9 mouse cellular contexts compared by ENCODE assay signal in the genomic region with DNA sequence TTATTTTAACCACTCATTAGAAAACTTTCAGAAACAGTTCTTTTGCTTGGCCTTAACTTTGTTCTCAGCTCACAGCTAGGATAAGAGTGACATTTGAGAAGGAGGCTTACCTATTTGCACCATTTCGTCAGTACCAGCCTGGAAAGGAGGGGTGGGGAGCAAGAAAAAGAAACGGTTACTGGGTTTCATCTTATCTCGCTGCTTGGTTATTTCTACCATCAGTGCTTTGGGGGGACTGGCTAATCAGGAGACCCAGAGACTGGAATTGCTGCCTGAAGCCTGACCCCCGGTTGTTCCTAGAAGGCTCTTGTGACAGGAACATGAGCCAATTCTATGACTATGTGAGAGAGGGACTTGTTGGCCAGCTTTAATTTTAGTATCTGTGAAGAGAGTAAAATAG. TPM values are rescaled to one million over a fixed set of nuclear protein-coding genes. Genes with fewer than 3 reads are reported as not detected.
DNase-seq lines count a peak whose midpoint lies in the region; ATAC-seq and TF ChIP-seq lines count a peak whose summit lies in the region.
"Had no signal": no experiment of that assay in that cellular context is flagged by ENCODE, and none has a peak within 500 bp of the region (broad histone marks: within the 10 kb centered on the region; RNA-seq: fewer than 3 reads in every experiment).

No protein-coding gene starts in this region.

- H3K27ac ChIP-seq in heart, embryonic 12.5 days (ENCODE audit: poor library complexity, severe bottlenecking), result no peak overlapping the region
- H3K27ac ChIP-seq in embryonic facial prominence, embryonic 12.5 days, result no peak overlapping the region
- no peak overlapping the region for H3K27ac ChIP-seq in hindbrain, postnatal 0 days
- H3K27ac ChIP-seq in midbrain, embryonic 12.5 days (replicated peaks), result no peak overlapping the region

- H3K4me2 ChIP-seq in heart, embryonic 12.5 days, result peak overlapping the region; percentile 99
- H3K4me2 ChIP-seq in embryonic facial prominence, embryonic 12.5 days (replicated peaks), result peak overlapping the region; percentile 100
- peak overlapping the region; percentile 98 for H3K4me2 ChIP-seq in hindbrain, postnatal 0 days (ENCODE audit: low read depth, low read length)
- H3K4me2 ChIP-seq in midbrain, embryonic 12.5 days (replicated peaks), result peak overlapping the region; percentile 100

- WGBS in heart, embryonic 12.5 days, result 21% methylated on average over 4 of the region's 4 CpGs
- WGBS in embryonic facial prominence, embryonic 12.5 days, result 23% methylated on average over 4 of the region's 4 CpGs
- WGBS in hindbrain, postnatal 0 days, result 37% methylated on average over 4 of the region's 4 CpGs
- WGBS in midbrain, embryonic 12.5 days, result 47% methylated on average over 4 of the region's 4 CpGs

- H3K9me3 ChIP-seq in heart, embryonic 12.5 days (replicated peaks), result 0 out of 2 replicates have a peak, but pooled peaks cover 4% of the 10 kb centered on the region
- no peaks in the 10 kb centered on the region for H3K9me3 ChIP-seq in embryonic facial prominence, embryonic 12.5 days
- no peaks in the 10 kb centered on the region for H3K9me3 ChIP-seq in hindbrain, postnatal 0 days (ENCODE audit: low read length)
- peaks cover 6% of the 10 kb centered on the region; the same call in 1 of the 2 replicates for H3K9me3 ChIP-seq in midbrain, embryonic 12.5 days

- H3K27me3 ChIP-seq in heart, embryonic 12.5 days (replicated peaks), result no peaks in the 10 kb centered on the region
- H3K27me3 ChIP-seq in embryonic facial prominence, embryonic 12.5 days, result no peaks in the 10 kb centered on the region
- H3K27me3 ChIP-seq in hindbrain, postnatal 0 days (ENCODE audit: insufficient read depth, low read length), result no peaks in the 10 kb centered on the region
- peaks cover 11% of the 10 kb centered on the region; the same call in 1 of the 2 replicates for H3K27me3 ChIP-seq in midbrain, embryonic 12.5 days

- TF ChIP-seq CTCF in hindbrain, postnatal 0 days (IDR thresholded peaks at IDR 0.05; ENCODE audit: low read depth), result no peak

- peaks cover 8% of the 10 kb centered on the region for H3K4me1 ChIP-seq in heart, embryonic 12.5 days (replicated peaks)
- H3K4me1 ChIP-seq in embryonic facial prominence, embryonic 12.5 days, result peaks cover 5% of the 10 kb centered on the region; the same call in 1 of the 2 replicates
- no peaks in the 10 kb centered on the region for H3K4me1 ChIP-seq in hindbrain, postnatal 0 days (ENCODE audit: insufficient read depth, low read length)
- H3K4me1 ChIP-seq in midbrain, embryonic 12.5 days, result peaks cover 16% of the 10 kb centered on the region

- H3K4me3 ChIP-seq in heart, embryonic 12.5 days, result peak overlapping the region; percentile 91
- peak overlapping the region; percentile 73 for H3K4me3 ChIP-seq in embryonic facial prominence, embryonic 12.5 days
- H3K4me3 ChIP-seq in hindbrain, postnatal 0 days (ENCODE audit: low read length), result peak overlapping the region; percentile 52; the same call in 1 of the 2 replicates
- H3K4me3 ChIP-seq in midbrain, embryonic 12.5 days, result peak overlapping the region; percentile 75; the same call in 1 of the 2 replicates

- 0 out of 2 replicates have a peak overlapping the region, but pooled peaks have one; percentile 90 for H3K9ac ChIP-seq in heart, embryonic 12.5 days
- H3K9ac ChIP-seq in embryonic facial prominence, embryonic 12.5 days, result no peak overlapping the region
- H3K9ac ChIP-seq in hindbrain, postnatal 0 days (replicated peaks; ENCODE audit: low read length), result no peak overlapping the region
- H3K9ac ChIP-seq in midbrain, embryonic 12.5 days (replicated peaks), result no peak overlapping the region

- ATAC-seq in heart, embryonic 12.5 days (ENCODE audit: insufficient number of reproducible peaks, low FRiP score), result no peak
- no peak for ATAC-seq in embryonic facial prominence, embryonic 12.5 days (ENCODE audit: insufficient number of reproducible peaks, insufficient read depth, low FRiP score, low TSS enrichment)
- no peak for ATAC-seq in hindbrain, postnatal 0 days
- ATAC-seq in midbrain, embryonic 12.5 days (ENCODE audit: low FRiP score, low read depth), result no peak

- H3K36me3 ChIP-seq in heart, embryonic 12.5 days, result peaks cover 6% of the 10 kb centered on the region; the same call in 1 of the 2 replicates
- H3K36me3 ChIP-seq in embryonic facial prominence, embryonic 12.5 days, result no peaks in the 10 kb centered on the region
- H3K36me3 ChIP-seq in hindbrain, postnatal 0 days (ENCODE audit: insufficient read depth, low read length), result no peaks in the 10 kb centered on the region
- H3K36me3 ChIP-seq in midbrain, embryonic 12.5 days, result no peaks in the 10 kb centered on the region

- no peak for DNase-seq in heart, adult 11 months
- no peak for DNase-seq in hindbrain, postnatal 0 days (ENCODE audit: low spot score)
- DNase-seq in urinary bladder, postnatal 10 days (ENCODE audit: low spot score), result no peak
- DNase-seq in thymus, postnatal 14 days, result no peak
- no peak for DNase-seq in urinary bladder, postnatal 25 days (ENCODE audit: low spot score)
- DNase-seq: B cell, adult 2 months had no signal

RNA-seq across cellular contexts. Expression of a gene that starts 1.7 kb away (rescaled TPM):
- polyA plus RNA-seq in heart, embryonic 12.5 days (2016; fragmentation: Nextera tagmentation; extraction: Ambion mirVana), result 5.6 and 6.0 TPM in 2 replicates
- polyA plus RNA-seq in embryonic facial prominence, embryonic 12.5 days (2016; fragmentation: Nextera tagmentation; extraction: Ambion mirVana), result 6.6 and 6.7 TPM in 2 replicates
- 18.9 and 19.2 TPM in 2 replicates for total RNA-seq in hindbrain, postnatal 0 days (2014; rRNA removed)
- 3.3 and 3.7 TPM in 2 replicates for polyA plus RNA-seq in hindbrain, postnatal 0 days (2015; fragmentation: Nextera tagmentation; extraction: Ambion mirVana)
- polyA plus RNA-seq in midbrain, embryonic 12.5 days (2016; fragmentation: Nextera tagmentation; extraction: Ambion mirVana), result 3.0 and 4.2 TPM in 2 replicates
